Mouse (Mus musculus) kidney, postnatal 0 days (tissue): ENCODE data around the gene Pdzrn3. TPM values are rescaled to one million over a fixed set of nuclear protein-coding genes. Genes with fewer than 3 reads are reported as not detected.

Source experiments
- ATAC-seq: fragments of 200-750 bp; cut with Nextera tagmentation; replicated peaks from 2 replicates; pipeline ENCODE4 v1.8.0; 2017; ENCODE audit warnings: low read depth, moderate number of reproducible peaks, moderate TSS enrichment, moderate library complexity; ENCODE audit not compliant: low FRiP score
- DNase-seq: peaks from one replicate; pipeline ENCODE4 v3.0.0-alpha.2; 2016; ENCODE audit warnings: low spot score
- H3K27ac ChIP-seq: fragments of 300-500 bp; sonication (generic); 2 replicates; pipeline ENCODE4 v1.5.1; 2014; ENCODE audit warnings: mild to moderate bottlenecking
- H3K27me3 ChIP-seq: fragments of 300-500 bp; sonication (generic); 2 replicates; pipeline ENCODE4 v1.6.1; 2014; ENCODE audit warnings: low read length, mixed read lengths; ENCODE audit not compliant: insufficient read depth
- H3K36me3 ChIP-seq: fragments of 300-500 bp; sonication (generic); 2 replicates; pipeline ENCODE4 v1.6.1; 2014; ENCODE audit warnings: low read length, mixed read lengths; ENCODE audit not compliant: insufficient read depth
- H3K4me1 ChIP-seq: fragments of 300-500 bp; sonication (generic); replicated peaks from 2 replicates; pipeline ENCODE4 v1.6.1; 2014; ENCODE audit warnings: antibody characterized with exemption, low read length, mixed read lengths; ENCODE audit not compliant: insufficient read depth
- H3K4me2 ChIP-seq: fragments of 300-500 bp; sonication (generic); 2 replicates; pipeline ENCODE4 v1.6.1; 2014; ENCODE audit warnings: mild to moderate bottlenecking, low read length, moderate library complexity, mixed read lengths
- H3K4me3 ChIP-seq: fragments of 300-500 bp; sonication (generic); replicated peaks from 2 replicates; pipeline ENCODE4 v1.5.1; 2014; ENCODE audit warnings: low read depth, low read length
- H3K9ac ChIP-seq: fragments of 300-500 bp; sonication (generic); 2 replicates; pipeline ENCODE4 v1.6.1; 2014; ENCODE audit warnings: low read depth, low read length
- H3K9me3 ChIP-seq: fragments of 300-500 bp; sonication (generic); replicated peaks from 2 replicates; pipeline ENCODE4 v1.6.1; 2016; ENCODE audit warnings: low read length, inconsistent platforms, mixed read lengths
- CTCF ChIP-seq: IDR thresholded peaks from 2 replicates; pipeline ENCODE4 v1.5.1; 2016; ENCODE audit warnings: antibody characterized with exemption, low read depth, mild to moderate bottlenecking, moderate library complexity
- WGBS: fragments of 180-500 bp; shearing (Covaris S2); extraction: QIAGEN DNeasy Blood & Tissue Kit; methylation state at CpG from one replicate; pipeline ENCODE4 v1.1.7; 2014; 5-methylcytosine and 5-hydroxymethylcytosine counted together
- polyA plus RNA-seq: library from polyadenylated mRNA; unstranded; fragments of >200 nt; fragmentation: Nextera tagmentation; extraction: Ambion mirVana; gene quantifications from 2 replicates; pipeline ENCODE4 v1.2.1, GENCODE M21; 2015

Gene Pdzrn3
- polyA plus RNA-seq, 1 experiment from 2014 or later = 7.0 TPM

GRCm38 (mm10) chr6:101384958-101385357 lies 7.3 kb upstream of the Pdzrn3 start:
- WGBS = 80% methylated on average over 7 of the region's 7 CpGs
- no peak overlapping the region for H3K27ac ChIP-seq
- TF ChIP-seq CTCF = no peak
- H3K9me3 ChIP-seq = no peaks in the 10 kb centered on the region
- no peaks in the 10 kb centered on the region for H3K4me1 ChIP-seq
- no peak overlapping the region for H3K4me2 ChIP-seq
- H3K9ac ChIP-seq = no peak overlapping the region
- no peaks in the 10 kb centered on the region for H3K36me3 ChIP-seq
- no peak overlapping the region for H3K4me3 ChIP-seq
- ATAC-seq (no peak), DNase-seq (no peak)
- peaks cover 3% of the 10 kb centered on the region; the same call in 1 of the 2 replicates for H3K27me3 ChIP-seq

DNA sequence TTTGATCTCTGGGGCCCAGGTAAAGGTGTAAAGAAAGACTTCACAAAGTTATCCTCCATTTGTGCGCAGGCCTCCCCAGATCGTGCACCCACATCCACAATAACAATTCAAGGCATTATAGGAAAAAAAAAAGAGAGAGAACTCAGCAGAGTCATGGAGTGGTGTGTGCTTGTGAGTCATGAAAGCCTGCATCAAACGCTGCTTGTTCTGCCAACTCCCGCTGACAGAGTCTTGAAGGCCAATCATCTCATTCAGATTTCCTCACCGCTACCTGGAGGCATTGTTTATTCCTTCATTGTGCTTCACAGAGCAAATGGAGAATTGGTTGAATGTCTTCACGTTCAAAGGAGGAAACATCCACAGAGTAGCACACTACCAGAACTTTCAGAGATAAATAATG lies 6.8 kb upstream of the Pdzrn3 start:
- H3K4me1 ChIP-seq = no peaks in the 10 kb centered on the region

DNA sequence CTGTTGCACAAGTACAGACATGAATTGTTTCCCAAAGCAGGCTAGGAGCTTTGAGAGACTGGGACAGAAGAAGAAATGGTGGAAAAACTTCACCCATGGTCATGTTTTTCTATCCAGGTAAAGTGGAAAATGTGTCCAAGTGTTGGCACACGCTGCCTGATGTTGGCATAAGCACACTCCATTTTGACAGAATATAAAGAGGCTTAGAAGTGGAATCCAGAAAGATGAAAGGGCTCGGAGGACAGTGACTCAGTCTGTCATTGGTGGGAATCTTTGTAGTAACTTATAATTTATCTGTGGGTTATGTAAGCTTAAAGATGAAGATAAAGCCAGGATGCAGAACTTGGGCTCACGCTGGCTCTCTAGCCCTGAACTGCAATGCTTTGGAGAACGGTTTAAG lies 5.2 kb upstream of the Pdzrn3 start:
- no peak for TF ChIP-seq CTCF
- H3K4me3 ChIP-seq = no peak overlapping the region
- peaks cover 5% of the 10 kb centered on the region; the same call in 1 of the 2 replicates for H3K27me3 ChIP-seq
- H3K27ac ChIP-seq = no peak overlapping the region
- 75% methylated on average over 4 of the region's 4 CpGs for WGBS
- no peaks in the 10 kb centered on the region for H3K9me3 ChIP-seq
- no peak overlapping the region for H3K4me2 ChIP-seq
- no peak overlapping the region for H3K9ac ChIP-seq
- H3K36me3 ChIP-seq = no peaks in the 10 kb centered on the region
- no peak for ATAC-seq
- DNase-seq = no peak
- 0 out of 2 replicates have a peak, but pooled peaks cover 2% of the 10 kb centered on the region for H3K4me1 ChIP-seq

More for the DNA sequence above, 6.8 kb upstream of the Pdzrn3 start:
- Histone ChIP-seq H3K36me3 (no peaks in the 10 kb centered on the region), H3K9ac (no peak overlapping the region), H3K27me3 (peaks cover 5% of the 10 kb centered on the region; the same call in 1 of the 2 replicates), H3K4me3 (no peak overlapping the region), H3K4me2 (no peak overlapping the region), H3K27ac (no peak overlapping the region), H3K9me3 (no peaks in the 10 kb centered on the region)
- ATAC-seq = no peak
- 82% methylated on average over 6 of the region's 6 CpGs for WGBS
- no peak for DNase-seq
- no peak for TF ChIP-seq CTCF

DNA sequence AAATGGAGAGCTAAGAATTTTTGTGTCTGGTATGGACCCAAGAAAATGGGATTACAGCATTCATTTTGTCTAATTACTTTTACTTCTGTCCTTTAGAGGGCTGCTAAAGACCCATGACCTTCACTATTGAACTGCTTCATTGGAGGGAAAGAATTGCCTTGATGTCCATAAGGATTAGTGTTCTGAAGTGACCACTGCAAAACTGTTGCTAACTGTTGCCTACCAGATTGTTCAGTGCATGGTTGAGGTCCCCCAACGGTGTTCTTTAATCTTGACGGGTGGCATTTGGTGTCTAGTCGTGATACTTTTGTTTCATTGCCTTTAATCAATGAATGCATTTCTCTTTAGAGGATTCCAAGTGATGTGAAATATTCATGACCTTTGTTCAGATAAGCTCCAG lies 1.8 kb upstream of the Pdzrn3 start:
- WGBS = 55% methylated on average over 3 of the region's 3 CpGs
- Histone ChIP-seq H3K4me1 (peaks cover 6% of the 10 kb centered on the region; the same call in 1 of the 2 replicates), H3K27me3 (peaks cover 5% of the 10 kb centered on the region; the same call in 1 of the 2 replicates), H3K4me2 (no peak overlapping the region), H3K27ac (no peak overlapping the region), H3K4me3 (no peak overlapping the region), H3K9ac (no peak overlapping the region), H3K9me3 (no peaks in the 10 kb centered on the region), H3K36me3 (no peaks in the 10 kb centered on the region)
- DNase-seq (no peak), ATAC-seq (no peak)
- no peak for TF ChIP-seq CTCF

GRCm38 (mm10) chr6:101377935-101378609 lies 375 bp upstream of the Pdzrn3 start:
- peak overlapping the region; percentile 56 for H3K9ac ChIP-seq
- DNase-seq = peak; percentile 91

GRCm38 (mm10) chr6:101376511-101377166 lies 1.1 kb downstream of the Pdzrn3 start:
- no peak for DNase-seq
- Histone ChIP-seq H3K36me3 (no peaks in the 10 kb centered on the region), H3K9me3 (no peaks in the 10 kb centered on the region), H3K9ac (peak overlapping the region; percentile 56), H3K4me1 (peaks cover 13% of the 10 kb centered on the region), H3K27me3 (peaks cover 5% of the 10 kb centered on the region; the same call in 1 of the 2 replicates), H3K4me2 (peak overlapping the region; percentile 90), H3K27ac (peak overlapping the region; percentile 83), H3K4me3 (peak overlapping the region; percentile 59)
- 13% methylated on average over 10 of the region's 10 CpGs for WGBS
- TF ChIP-seq CTCF = no peak
- ATAC-seq = no peak

More at GRCm38 (mm10) chr6:101377935-101378609, 375 bp upstream of the Pdzrn3 start:
- 0 out of 2 replicates have a peak, but pooled peaks have one; percentile 2 for TF ChIP-seq CTCF
- Histone ChIP-seq H3K4me2 (peak overlapping the region; percentile 90), H3K36me3 (no peaks in the 10 kb centered on the region), H3K4me3 (peak overlapping the region; percentile 59), H3K4me1 (peaks cover 13% of the 10 kb centered on the region), H3K9me3 (no peaks in the 10 kb centered on the region), H3K27ac (peak overlapping the region; percentile 83), H3K27me3 (peaks cover 5% of the 10 kb centered on the region; the same call in 1 of the 2 replicates)
- peak; percentile 83 for ATAC-seq
- under 1% methylated on average over 29 of the region's 29 CpGs for WGBS
